Mouse (Mus musculus): Measurements from ENCODE around the gene Polr3e.

- TF ChIP-seq GATA1 (IDR thresholded peaks at IDR 0.05; ENCODE audit: borderline replicate concordance, low read length) (no peak), FLI1 (IDR thresholded peaks at IDR 0.05; ENCODE audit: low read length) (no peak)
Measured at GRCm38 (mm10) chr7:120882674-120883073, 34.9 kb upstream of the Polr3e start.

All from megakaryocyte, embryonic 14.5 days (primary cell).